Mouse (Mus musculus): ENCODE results near the gene Upf2. TPM values are rescaled to one million over a fixed set of nuclear protein-coding genes. Genes with fewer than 3 reads are reported as not detected.
A peak's percentile ranks its signal among the peaks of the same experiment; 100 is the strongest.
"Not testable (repeated sequence)": the region's sequence is repeated elsewhere in the genome, so short reads cannot be mapped to it uniquely, and the experiment has no call there.

The Upf2 gene
- polyA plus RNA-seq, 1 experiment from 2014 or later = 13.6 TPM

DNA sequence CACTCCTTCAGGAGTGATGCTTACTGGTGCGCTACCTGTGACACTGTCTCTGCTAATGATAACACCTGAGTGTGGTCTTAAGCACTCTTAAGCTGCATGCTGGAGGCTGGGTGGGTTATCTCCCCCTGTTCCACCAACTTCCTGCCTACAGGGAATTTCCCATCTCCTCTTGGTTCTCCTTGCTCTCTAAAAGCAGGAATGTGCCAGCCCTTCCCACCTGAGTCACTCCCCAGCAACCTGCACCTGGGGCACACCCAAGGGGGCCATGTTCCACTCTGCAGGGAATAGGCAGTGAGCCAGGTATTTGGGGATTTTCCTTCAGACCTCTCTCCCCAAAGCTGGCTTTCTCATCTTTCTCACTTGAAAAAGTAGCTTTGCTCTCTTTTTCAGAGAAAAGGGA is 128.8 kb downstream of the Upf2 start:
- ATAC-seq (ENCODE audit: insufficient number of reproducible peaks, low FRiP score, low TSS enrichment, low read depth) (no peak), DNase-seq (ENCODE audit: low spot score) (no peak)
- Histone ChIP-seq H3K4me2 (ENCODE audit: low read depth, severe bottlenecking) (no peak overlapping the region), H3K4me1 (ENCODE audit: control insufficient read depth, insufficient read depth, low read length) (peaks cover 2% of the 10 kb centered on the region), H3K27me3 (ENCODE audit: control insufficient read depth, insufficient read depth, low read length) (no peaks in the 10 kb centered on the region), H3K9me3 (ENCODE audit: control insufficient read depth, low read length) (no peaks in the 10 kb centered on the region), H3K4me3 (ENCODE audit: low read depth, low read length) (no peak overlapping the region), H3K36me3 (ENCODE audit: control insufficient read depth, insufficient read depth, low read length) (no peaks in the 10 kb centered on the region), H3K9ac (ENCODE audit: low read length) (no peak overlapping the region), H3K27ac (replicated peaks; ENCODE audit: low read depth, low read length) (no peak overlapping the region)
- 96% methylated on average over 1 of the region's 1 CpGs for WGBS

DNA sequence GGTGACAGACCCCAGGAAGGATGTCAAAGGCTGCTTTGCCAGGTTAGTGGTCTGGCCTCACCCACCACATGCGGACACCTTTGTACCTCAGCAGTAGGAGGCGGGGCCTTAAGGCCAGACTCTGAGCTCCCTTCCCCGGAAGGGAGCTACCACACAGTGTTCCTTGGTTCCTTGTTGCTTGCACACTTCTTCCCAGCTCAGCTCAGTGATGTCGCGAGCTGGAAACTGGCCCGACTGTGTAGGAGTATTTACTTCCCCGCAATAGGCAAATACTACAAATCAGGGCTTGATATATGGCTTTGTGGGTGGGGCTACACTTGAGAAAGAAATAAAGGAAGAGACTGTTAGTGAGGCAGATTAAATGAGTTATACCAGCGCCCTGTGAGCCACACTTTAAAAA is 129.8 kb downstream of the Upf2 start:
- Histone ChIP-seq H3K27ac (replicated peaks; ENCODE audit: low read depth, low read length) (no peak overlapping the region), H3K27me3 (ENCODE audit: control insufficient read depth, insufficient read depth, low read length) (no peaks in the 10 kb centered on the region), H3K9ac (ENCODE audit: low read length) (no peak overlapping the region), H3K9me3 (ENCODE audit: control insufficient read depth, low read length) (no peaks in the 10 kb centered on the region), H3K4me2 (ENCODE audit: low read depth, severe bottlenecking) (no peak overlapping the region), H3K36me3 (ENCODE audit: control insufficient read depth, insufficient read depth, low read length) (no peaks in the 10 kb centered on the region), H3K4me3 (ENCODE audit: low read depth, low read length) (no peak overlapping the region), H3K4me1 (ENCODE audit: control insufficient read depth, insufficient read depth, low read length) (no peaks in the 10 kb centered on the region)
- WGBS = 63% methylated on average over 8 of the region's 8 CpGs
- ATAC-seq (ENCODE audit: insufficient number of reproducible peaks, low FRiP score, low TSS enrichment, low read depth) = no peak
- no peak for DNase-seq (ENCODE audit: low spot score)

DNA sequence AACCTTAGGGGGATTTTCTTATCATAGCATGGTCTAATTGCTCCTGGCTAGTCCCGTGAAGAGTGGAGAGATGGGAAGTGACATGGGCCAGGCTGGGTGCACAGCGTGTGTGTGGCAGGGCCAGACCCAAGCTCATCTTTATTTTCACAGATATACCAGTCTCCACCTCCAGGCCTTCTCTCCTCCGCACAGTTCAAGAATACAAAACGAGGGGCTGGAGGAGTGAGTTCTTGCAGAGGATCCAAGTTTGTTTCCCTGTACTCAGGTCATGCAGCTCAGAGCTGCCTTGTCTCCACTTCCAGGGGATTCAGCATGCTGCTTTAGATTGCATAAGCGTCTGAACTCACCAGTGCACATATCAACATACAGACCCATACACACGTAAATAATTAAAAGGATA is 131.3 kb downstream of the Upf2 start:
- H3K27me3 ChIP-seq (ENCODE audit: control insufficient read depth, insufficient read depth, low read length) = no peaks in the 10 kb centered on the region
- H3K9me3 ChIP-seq (ENCODE audit: control insufficient read depth, low read length) = no peaks in the 10 kb centered on the region
- no peaks in the 10 kb centered on the region for H3K4me1 ChIP-seq (ENCODE audit: control insufficient read depth, insufficient read depth, low read length)
- no peak overlapping the region for H3K4me3 ChIP-seq (ENCODE audit: low read depth, low read length)
- H3K4me2 ChIP-seq (ENCODE audit: low read depth, severe bottlenecking) = no peak overlapping the region
- no peak overlapping the region for H3K27ac ChIP-seq (replicated peaks; ENCODE audit: low read depth, low read length)
- H3K9ac ChIP-seq (ENCODE audit: low read length) = no peak overlapping the region
- no peaks in the 10 kb centered on the region for H3K36me3 ChIP-seq (ENCODE audit: control insufficient read depth, insufficient read depth, low read length)
- ATAC-seq (ENCODE audit: insufficient number of reproducible peaks, low FRiP score, low TSS enrichment, low read depth) (no peak), DNase-seq (ENCODE audit: low spot score) (no peak)
- 85% methylated on average over 6 of the region's 6 CpGs for WGBS

DNA sequence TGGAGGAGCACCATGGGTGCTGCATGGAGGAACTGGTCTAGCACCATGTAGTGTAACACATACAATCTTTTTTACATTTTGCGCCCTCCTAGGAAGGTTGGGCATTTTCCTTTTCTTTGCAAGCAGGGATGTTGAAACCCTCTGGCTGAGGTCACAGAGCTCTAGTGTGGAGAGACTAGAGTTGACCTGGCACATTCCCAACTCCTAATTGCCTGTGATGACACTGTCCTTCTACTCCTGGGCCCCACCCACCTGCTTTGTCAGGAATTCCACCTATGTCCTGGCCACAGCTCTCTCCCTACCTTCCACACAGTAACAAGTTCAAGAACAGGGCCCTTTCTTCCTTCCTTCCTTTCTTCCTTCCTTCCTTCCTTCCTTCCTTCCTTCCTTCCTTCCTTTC is 132.4 kb downstream of the Upf2 start:
- no peak overlapping the region for H3K9ac ChIP-seq (ENCODE audit: low read length)
- H3K36me3 ChIP-seq (ENCODE audit: control insufficient read depth, insufficient read depth, low read length) = no peaks in the 10 kb centered on the region
- no peak for ATAC-seq (ENCODE audit: insufficient number of reproducible peaks, low FRiP score, low TSS enrichment, low read depth)
- H3K9me3 ChIP-seq (ENCODE audit: control insufficient read depth, low read length) = no peaks in the 10 kb centered on the region
- no peak for DNase-seq (ENCODE audit: low spot score)
- WGBS = 100% methylated on average over 1 of the region's 1 CpGs
- no peak overlapping the region for H3K4me2 ChIP-seq (ENCODE audit: low read depth, severe bottlenecking)
- no peak overlapping the region for H3K4me3 ChIP-seq (ENCODE audit: low read depth, low read length)
- no peaks in the 10 kb centered on the region for H3K4me1 ChIP-seq (ENCODE audit: control insufficient read depth, insufficient read depth, low read length)
- no peaks in the 10 kb centered on the region for H3K27me3 ChIP-seq (ENCODE audit: control insufficient read depth, insufficient read depth, low read length)
- no peak overlapping the region for H3K27ac ChIP-seq (replicated peaks; ENCODE audit: low read depth, low read length)

DNA sequence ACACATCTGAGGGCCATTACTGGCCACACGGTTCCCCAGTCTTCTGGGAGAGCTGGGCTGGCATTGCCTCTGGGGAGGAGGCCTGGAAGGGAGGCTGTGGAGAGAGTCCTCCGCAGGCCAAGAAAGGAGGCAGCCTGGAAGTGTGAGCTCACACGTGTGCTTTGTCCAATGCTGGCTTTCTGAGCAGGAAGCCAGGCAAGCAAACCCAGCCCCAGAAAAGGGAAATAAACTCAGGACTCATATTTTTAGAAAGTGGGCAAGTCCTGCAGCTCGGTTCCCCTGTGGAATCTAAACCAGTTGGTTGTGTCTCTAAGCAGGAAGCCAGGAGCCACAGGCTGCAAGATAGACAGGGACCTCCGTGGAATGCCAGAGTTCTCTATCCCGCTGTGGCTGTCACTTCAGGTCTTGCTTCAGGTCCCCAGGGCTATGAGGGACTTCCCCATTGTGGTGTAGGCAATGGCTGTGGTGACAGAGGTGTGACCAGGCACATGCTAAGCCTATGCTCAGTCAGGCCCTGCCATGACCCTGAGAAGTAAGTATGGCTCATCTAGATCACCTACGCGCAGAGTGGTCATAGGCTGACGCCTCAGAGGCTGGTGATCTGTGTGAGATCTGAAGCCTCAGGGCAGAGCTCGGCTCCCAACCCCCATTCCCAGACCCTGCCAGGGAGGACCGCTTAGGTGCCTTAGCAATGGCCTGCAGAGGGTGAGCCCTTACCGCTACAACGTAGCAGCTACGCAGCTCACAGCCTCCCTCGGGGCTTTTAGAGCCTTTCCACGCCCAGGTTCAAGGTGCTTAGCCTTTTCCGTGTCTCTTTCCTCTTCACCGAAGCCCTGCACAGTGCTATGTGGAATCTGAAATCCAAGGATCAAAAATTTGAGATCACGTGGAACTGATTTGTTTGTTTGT is 134.6 kb downstream of the Upf2 start:
- ATAC-seq (ENCODE audit: insufficient number of reproducible peaks, low FRiP score, low TSS enrichment, low read depth) (peak; percentile 66; the same call in 1 of the 2 replicates), DNase-seq (ENCODE audit: low spot score) (no peak)
- 74% methylated on average over 19 of the region's 19 CpGs for WGBS
- Histone ChIP-seq H3K4me1 (ENCODE audit: control insufficient read depth, insufficient read depth, low read length) (no peaks in the 10 kb centered on the region), H3K9ac (ENCODE audit: low read length) (no peak overlapping the region), H3K9me3 (ENCODE audit: control insufficient read depth, low read length) (no peaks in the 10 kb centered on the region), H3K4me2 (ENCODE audit: low read depth, severe bottlenecking) (no peak overlapping the region), H3K27ac (replicated peaks; ENCODE audit: low read depth, low read length) (no peak overlapping the region), H3K4me3 (ENCODE audit: low read depth, low read length) (no peak overlapping the region), H3K36me3 (ENCODE audit: control insufficient read depth, insufficient read depth, low read length) (no peaks in the 10 kb centered on the region), H3K27me3 (ENCODE audit: control insufficient read depth, insufficient read depth, low read length) (no peaks in the 10 kb centered on the region)

DNA sequence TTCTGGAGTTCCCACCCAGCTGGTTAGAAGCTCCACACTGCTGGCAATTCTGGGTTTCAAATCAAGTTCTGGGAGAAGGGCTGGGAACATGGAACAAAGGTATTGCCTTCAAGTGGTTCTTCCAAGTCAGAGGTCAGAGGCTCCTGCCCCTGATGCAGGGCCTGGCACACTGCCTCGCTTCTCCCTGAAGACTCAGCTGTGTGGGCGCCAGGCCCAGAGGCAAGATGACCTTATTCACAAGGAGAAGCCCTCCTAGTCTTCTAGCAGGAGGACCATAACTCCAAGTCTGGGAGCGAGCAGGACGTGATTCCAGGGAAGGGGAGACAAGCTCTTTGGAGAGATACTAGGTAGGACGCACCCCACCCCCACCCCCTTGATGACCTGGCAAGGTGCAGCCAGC is 135.9 kb downstream of the Upf2 start:
- no peak for ATAC-seq (ENCODE audit: insufficient number of reproducible peaks, low FRiP score, low TSS enrichment, low read depth)
- H3K4me1 ChIP-seq (ENCODE audit: control insufficient read depth, insufficient read depth, low read length) = no peaks in the 10 kb centered on the region
- no peaks in the 10 kb centered on the region for H3K36me3 ChIP-seq (ENCODE audit: control insufficient read depth, insufficient read depth, low read length)
- no peaks in the 10 kb centered on the region for H3K9me3 ChIP-seq (ENCODE audit: control insufficient read depth, low read length)
- 95% methylated on average over 5 of the region's 5 CpGs for WGBS
- no peak overlapping the region for H3K4me3 ChIP-seq (ENCODE audit: low read depth, low read length)
- H3K27ac ChIP-seq (replicated peaks; ENCODE audit: low read depth, low read length) = no peak overlapping the region
- DNase-seq (ENCODE audit: low spot score) = no peak
- no peaks in the 10 kb centered on the region for H3K27me3 ChIP-seq (ENCODE audit: control insufficient read depth, insufficient read depth, low read length)
- no peak overlapping the region for H3K4me2 ChIP-seq (ENCODE audit: low read depth, severe bottlenecking)
- no peak overlapping the region for H3K9ac ChIP-seq (ENCODE audit: low read length)

DNA sequence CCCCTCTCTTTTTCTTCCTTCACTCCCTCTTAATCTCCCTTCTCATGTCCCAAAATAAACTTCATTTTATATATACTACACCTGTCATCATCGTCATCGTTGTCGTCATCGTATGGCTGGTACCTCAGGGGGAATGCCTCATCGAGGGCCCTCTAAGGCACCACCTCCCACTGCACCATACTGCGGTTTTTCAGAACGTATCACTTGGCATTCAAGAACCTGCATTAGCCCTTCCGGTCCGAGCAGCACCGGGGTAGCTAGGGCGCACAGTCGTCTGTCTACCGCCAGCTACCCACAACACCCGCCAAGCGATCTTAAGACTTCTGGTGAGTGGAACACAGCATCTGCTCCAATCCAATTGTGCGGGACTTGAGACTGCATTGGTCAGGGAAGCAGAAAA is 138.7 kb downstream of the Upf2 start:
- not testable (repeated sequence) for H3K4me3 ChIP-seq (ENCODE audit: low read depth, low read length); H3K9ac ChIP-seq (ENCODE audit: low read length); DNase-seq (ENCODE audit: low spot score); H3K36me3 ChIP-seq (ENCODE audit: control insufficient read depth, insufficient read depth, low read length); ATAC-seq (ENCODE audit: insufficient number of reproducible peaks, low FRiP score, low TSS enrichment, low read depth); H3K4me1 ChIP-seq (ENCODE audit: control insufficient read depth, insufficient read depth, low read length); H3K9me3 ChIP-seq (ENCODE audit: control insufficient read depth, low read length); H3K27ac ChIP-seq (replicated peaks; ENCODE audit: low read depth, low read length); H3K4me2 ChIP-seq (ENCODE audit: low read depth, severe bottlenecking); H3K27me3 ChIP-seq (ENCODE audit: control insufficient read depth, insufficient read depth, low read length)
- WGBS = 86% methylated on average over 16 of the region's 16 CpGs

DNA sequence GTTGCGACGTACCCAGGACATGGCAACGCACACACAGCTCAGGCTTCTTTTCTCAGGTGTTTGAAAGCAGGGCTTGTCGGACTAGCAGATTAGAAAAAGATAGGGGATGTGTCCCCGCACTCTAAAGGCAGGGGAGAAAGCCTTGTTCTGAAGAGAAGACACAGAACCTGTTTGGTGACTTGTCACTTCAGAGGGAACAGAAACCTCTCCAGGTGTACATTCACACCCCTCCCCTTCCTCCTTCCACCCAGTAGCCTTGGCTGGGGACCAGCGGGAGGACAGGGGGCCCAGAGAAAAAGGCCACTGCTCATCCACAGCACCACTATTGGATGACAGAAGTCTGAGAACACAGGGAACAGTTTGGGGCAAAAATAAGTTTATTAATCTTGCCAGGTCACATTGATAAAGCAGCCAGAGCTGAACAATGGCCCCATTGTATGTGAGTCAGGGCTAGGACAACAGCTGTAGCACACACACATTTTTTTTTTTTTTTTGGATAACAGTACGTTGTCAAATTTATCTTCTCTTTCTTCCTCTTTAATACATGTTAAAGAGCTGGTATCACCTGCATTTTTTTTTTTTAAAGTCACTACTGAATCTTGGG is 145.9 kb downstream of the Upf2 start:
- Histone ChIP-seq H3K4me1 (ENCODE audit: control insufficient read depth, insufficient read depth, low read length) (no peaks in the 10 kb centered on the region; the same call in 1 of the 2 replicates), H3K27me3 (ENCODE audit: control insufficient read depth, insufficient read depth, low read length) (peaks cover 6% of the 10 kb centered on the region; the same call in 1 of the 2 replicates), H3K9ac (ENCODE audit: low read length) (no peak overlapping the region), H3K36me3 (ENCODE audit: control insufficient read depth, insufficient read depth, low read length) (no peaks in the 10 kb centered on the region), H3K9me3 (ENCODE audit: control insufficient read depth, low read length) (no peaks in the 10 kb centered on the region), H3K4me2 (ENCODE audit: low read depth, severe bottlenecking) (no peak overlapping the region), H3K4me3 (ENCODE audit: low read depth, low read length) (no peak overlapping the region), H3K27ac (replicated peaks; ENCODE audit: low read depth, low read length) (no peak overlapping the region)
- no peak for DNase-seq (ENCODE audit: low spot score)
- ATAC-seq (ENCODE audit: insufficient number of reproducible peaks, low FRiP score, low TSS enrichment, low read depth) = 0 out of 2 replicates have a peak, but pooled peaks have one; percentile 51
- WGBS = 69% methylated on average over 7 of the region's 7 CpGs

All from limb, embryonic 11.5 days (tissue).